Mouse (Mus musculus) urinary bladder, postnatal 4 days (tissue): ENCODE measurements at regions not wholly inside any gene's neighbourhood (a gene's known extent, or its start where the extent isn't known, plus 50 kb on each side); places are given as distances from the start of the nearest gene placed in this dataset.

Experiments
- DNase-seq, 2 experiments: peaks; one replicate each; pipeline ENCODE4 v3.0.0; 2021 to 2022; ENCODE audit warnings: low spot score in 2 of 2

- DNase-seq = no peak
These were observed 57.4 kb upstream of the Nr5a2 start for GRCm38 (mm10) chr1:137017642-137018041.

GRCm38 (mm10) chr1:137010240-137010926 is 50.1 kb upstream of the Nr5a2 start:
- no peak for DNase-seq
